Mouse (Mus musculus): ENCODE measurements around the gene Gtpbp1. TPM values are rescaled to one million over a fixed set of nuclear protein-coding genes. Genes with fewer than 3 reads are reported as not detected.
A peak's percentile ranks its signal among the peaks of the same experiment; 100 is the strongest.

The Gtpbp1 gene
- polyA plus RNA-seq, 1 experiment from 2014 or later = 36.4 TPM

GRCm38 (mm10) chr15:79686046-79686869 is 4.4 kb upstream of the Gtpbp1 start:
- Histone ChIP-seq H3K4me1 (peaks cover 54% of the 10 kb centered on the region), H3K9me3 (replicated peaks) (no peaks in the 10 kb centered on the region), H3K27me3 (no peaks in the 10 kb centered on the region), H3K4me3 (replicated peaks) (peak overlapping the region; percentile 94), H3K36me3 (0 out of 2 replicates have a peak, but pooled peaks cover 7% of the 10 kb centered on the region), H3K9ac (peak overlapping the region; percentile 47), H3K27ac (replicated peaks) (no peak overlapping the region), H3K4me2 (replicated peaks) (peak overlapping the region; percentile 73)
- WGBS = 14% methylated on average over 15 of the region's 15 CpGs
- no peak for ATAC-seq (ENCODE audit: insufficient number of reproducible peaks, low FRiP score, low TSS enrichment, low read depth)

- WGBS = under 1% methylated on average over 33 of the region's 33 CpGs
- peaks cover 62% of the 10 kb centered on the region for H3K4me1 ChIP-seq
Observed at GRCm38 (mm10) chr15:79687175-79687574, 3.5 kb upstream of the Gtpbp1 start.

GRCm38 (mm10) chr15:79687646-79688267 is 2.9 kb upstream of the Gtpbp1 start, which contains the start of gene Josd1:
Gene Josd1 (minus strand): TSS chr15:79687919.
- peak; percentile 71 for ATAC-seq (ENCODE audit: insufficient number of reproducible peaks, low FRiP score, low TSS enrichment, low read depth)
- H3K36me3 ChIP-seq = 0 out of 2 replicates have a peak, but pooled peaks cover 5% of the 10 kb centered on the region
- peak within 1 kb of the TSS; percentile 96 for H3K9ac ChIP-seq
- H3K27me3 ChIP-seq = no peaks in the 10 kb centered on the region
- peak within 1 kb of the TSS; percentile 97 for H3K27ac ChIP-seq (replicated peaks)
- no peaks in the 10 kb centered on the region for H3K9me3 ChIP-seq (replicated peaks)
- H3K4me1 ChIP-seq = peaks cover 62% of the 10 kb centered on the region
- peak within 1 kb of the TSS; percentile 94 for H3K4me3 ChIP-seq (replicated peaks)
- H3K4me2 ChIP-seq (replicated peaks) = peak within 1 kb of the TSS; percentile 73
- 0% methylated on average over 63 of the region's 72 CpGs for WGBS

More at GRCm38 (mm10) chr15:79687175-79687574, 3.5 kb upstream of the Gtpbp1 start:
- ATAC-seq (ENCODE audit: insufficient number of reproducible peaks, low FRiP score, low TSS enrichment, low read depth) = no peak
- H3K4me3 ChIP-seq (replicated peaks) = peak overlapping the region; percentile 94
- H3K27ac ChIP-seq (replicated peaks) = peak overlapping the region; percentile 97
- peak overlapping the region; percentile 96 for H3K9ac ChIP-seq
- H3K36me3 ChIP-seq = 0 out of 2 replicates have a peak, but pooled peaks cover 7% of the 10 kb centered on the region
- H3K9me3 ChIP-seq (replicated peaks) = no peaks in the 10 kb centered on the region
- H3K4me2 ChIP-seq (replicated peaks) = peak overlapping the region; percentile 73
- no peaks in the 10 kb centered on the region for H3K27me3 ChIP-seq

- Histone ChIP-seq H3K4me2 (replicated peaks) (peak overlapping the region; percentile 73), H3K4me3 (replicated peaks) (peak overlapping the region; percentile 94), H3K9ac (peak overlapping the region; percentile 96), H3K9me3 (replicated peaks) (no peaks in the 10 kb centered on the region), H3K27ac (replicated peaks) (peak overlapping the region; percentile 97), H3K4me1 (peaks cover 58% of the 10 kb centered on the region), H3K27me3 (no peaks in the 10 kb centered on the region), H3K36me3 (0 out of 2 replicates have a peak, but pooled peaks cover 3% of the 10 kb centered on the region)
- no peak for ATAC-seq (ENCODE audit: insufficient number of reproducible peaks, low FRiP score, low TSS enrichment, low read depth)
- WGBS = 2% methylated on average over 8 of the region's 8 CpGs
Observed at GRCm38 (mm10) chr15:79688268-79688956, 2.2 kb upstream of the Gtpbp1 start.

- no peak for ATAC-seq (ENCODE audit: insufficient number of reproducible peaks, low FRiP score, low TSS enrichment, low read depth)
- H3K36me3 ChIP-seq = peaks cover 6% of the 10 kb centered on the region; the same call in 1 of the 2 replicates
- peak overlapping the region; percentile 66; the same call in 1 of the 2 replicates for H3K27ac ChIP-seq (replicated peaks)
- no peaks in the 10 kb centered on the region for H3K9me3 ChIP-seq (replicated peaks)
- peak overlapping the region; percentile 72 for H3K4me2 ChIP-seq (replicated peaks)
- H3K27me3 ChIP-seq = no peaks in the 10 kb centered on the region
- H3K9ac ChIP-seq = no peak overlapping the region
- H3K4me3 ChIP-seq (replicated peaks) = peak overlapping the region; percentile 89
- H3K4me1 ChIP-seq = peaks cover 44% of the 10 kb centered on the region
- WGBS = 11% methylated on average over 24 of the region's 24 CpGs
Observed at GRCm38 (mm10) chr15:79689662-79690425, 801 bp upstream of the Gtpbp1 start.

GRCm38 (mm10) chr15:79691023-79691508 is 421 bp downstream of the Gtpbp1 start:
- Histone ChIP-seq H3K27me3 (no peaks in the 10 kb centered on the region), H3K9ac (peak overlapping the region; percentile 85), H3K4me2 (replicated peaks) (peak overlapping the region; percentile 72), H3K27ac (replicated peaks) (peak overlapping the region; percentile 88), H3K4me3 (replicated peaks) (peak overlapping the region; percentile 89), H3K9me3 (replicated peaks) (no peaks in the 10 kb centered on the region), H3K4me1 (peaks cover 32% of the 10 kb centered on the region), H3K36me3 (peaks cover 10% of the 10 kb centered on the region)
- WGBS = under 1% methylated on average over 53 of the region's 53 CpGs
- ATAC-seq (ENCODE audit: insufficient number of reproducible peaks, low FRiP score, low TSS enrichment, low read depth) = no peak

- Histone ChIP-seq H3K4me1 (peaks cover 27% of the 10 kb centered on the region), H3K27ac (replicated peaks) (no peak overlapping the region), H3K4me2 (replicated peaks) (peak overlapping the region; percentile 72; the same call in 1 of the 2 replicates), H3K4me3 (replicated peaks) (no peak overlapping the region), H3K9ac (no peak overlapping the region), H3K36me3 (peaks cover 10% of the 10 kb centered on the region), H3K27me3 (no peaks in the 10 kb centered on the region), H3K9me3 (replicated peaks) (no peaks in the 10 kb centered on the region)
- no peak for ATAC-seq (ENCODE audit: insufficient number of reproducible peaks, low FRiP score, low TSS enrichment, low read depth)
- WGBS = 48% methylated on average over 5 of the region's 5 CpGs
Observed at GRCm38 (mm10) chr15:79692334-79692733, 1.7 kb downstream of the Gtpbp1 start.

GRCm38 (mm10) chr15:79693740-79694139 is 3.1 kb downstream of the Gtpbp1 start:
- ATAC-seq (ENCODE audit: insufficient number of reproducible peaks, low FRiP score, low TSS enrichment, low read depth) = no peak
- no peak overlapping the region for H3K9ac ChIP-seq
- H3K27ac ChIP-seq (replicated peaks) = no peak overlapping the region
- 76% methylated on average over 11 of the region's 11 CpGs for WGBS
- H3K4me3 ChIP-seq (replicated peaks) = no peak overlapping the region
- peaks cover 25% of the 10 kb centered on the region for H3K4me1 ChIP-seq
- no peaks in the 10 kb centered on the region for H3K9me3 ChIP-seq (replicated peaks)
- no peaks in the 10 kb centered on the region for H3K27me3 ChIP-seq
- H3K36me3 ChIP-seq = peaks cover 10% of the 10 kb centered on the region
- H3K4me2 ChIP-seq (replicated peaks) = no peak overlapping the region

GRCm38 (mm10) chr15:79694512-79694911 is 3.9 kb downstream of the Gtpbp1 start:
- no peak overlapping the region for H3K4me2 ChIP-seq (replicated peaks)
- no peak overlapping the region for H3K27ac ChIP-seq (replicated peaks)
- H3K4me3 ChIP-seq (replicated peaks) = no peak overlapping the region
- no peak overlapping the region for H3K9ac ChIP-seq
- no peaks in the 10 kb centered on the region for H3K27me3 ChIP-seq
- no peaks in the 10 kb centered on the region for H3K9me3 ChIP-seq (replicated peaks)
- peaks cover 25% of the 10 kb centered on the region for H3K4me1 ChIP-seq
- no peak for ATAC-seq (ENCODE audit: insufficient number of reproducible peaks, low FRiP score, low TSS enrichment, low read depth)
- peaks cover 15% of the 10 kb centered on the region for H3K36me3 ChIP-seq
- WGBS = 89% methylated on average over 4 of the region's 4 CpGs

GRCm38 (mm10) chr15:79695516-79695915 is 4.9 kb downstream of the Gtpbp1 start:
- ATAC-seq (ENCODE audit: insufficient number of reproducible peaks, low FRiP score, low TSS enrichment, low read depth) = no peak
- Histone ChIP-seq H3K27me3 (no peaks in the 10 kb centered on the region), H3K9me3 (replicated peaks) (no peaks in the 10 kb centered on the region), H3K36me3 (peaks cover 15% of the 10 kb centered on the region), H3K9ac (no peak overlapping the region), H3K4me2 (replicated peaks) (no peak overlapping the region), H3K27ac (replicated peaks) (no peak overlapping the region), H3K4me1 (peaks cover 19% of the 10 kb centered on the region), H3K4me3 (replicated peaks) (no peak overlapping the region)
- WGBS = 70% methylated on average over 3 of the region's 3 CpGs

Measured in embryonic facial prominence, embryonic 15.5 days (tissue).